Mouse (Mus musculus): ENCODE results near the gene Tmem259. TPM values are rescaled to one million over a fixed set of nuclear protein-coding genes. Genes with fewer than 3 reads are reported as not detected.

Tmem259 gene
- 16.8 and 16.9 TPM in 2 replicates for polyA plus RNA-seq (2015; fragmentation: Nextera tagmentation; extraction: Ambion mirVana)

GRCm38 (mm10) chr10:79984195-79984816, at the start of gene Tmem259:
TSS of gene Tmem259 (minus strand) at chr10:79984330.

DNA sequence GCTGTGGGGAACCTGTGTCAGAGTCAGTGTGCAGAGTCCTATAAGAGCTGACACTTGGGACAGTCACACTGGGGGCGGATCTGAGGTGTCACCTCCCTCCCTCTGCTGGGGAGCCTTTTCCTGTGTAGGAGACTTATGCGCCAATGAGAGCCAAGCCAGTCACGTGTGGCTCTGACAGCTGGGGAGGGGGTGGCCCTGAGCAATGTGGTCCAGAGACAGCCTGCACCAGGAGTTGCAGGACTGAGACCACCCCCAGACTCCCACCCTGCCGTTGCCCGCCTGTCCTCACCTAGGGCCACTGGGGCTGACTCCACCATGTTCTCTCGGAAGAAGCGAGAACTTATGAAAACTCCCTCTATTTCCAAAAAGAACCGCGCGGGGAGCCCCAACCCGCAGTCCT, 32.4 kb upstream of the Tmem259 start, which contains the start of gene Arhgap45:
Gene Arhgap45 (plus strand): TSS at position 143 of the 400 bp plus-strand sequence.

GRCm38 (mm10) chr10:79996272-79997033, 12.3 kb upstream of the Tmem259 start, which contains the start of gene Abca7:
TSS of gene Abca7 (plus strand) at chr10:79996494.

DNA sequence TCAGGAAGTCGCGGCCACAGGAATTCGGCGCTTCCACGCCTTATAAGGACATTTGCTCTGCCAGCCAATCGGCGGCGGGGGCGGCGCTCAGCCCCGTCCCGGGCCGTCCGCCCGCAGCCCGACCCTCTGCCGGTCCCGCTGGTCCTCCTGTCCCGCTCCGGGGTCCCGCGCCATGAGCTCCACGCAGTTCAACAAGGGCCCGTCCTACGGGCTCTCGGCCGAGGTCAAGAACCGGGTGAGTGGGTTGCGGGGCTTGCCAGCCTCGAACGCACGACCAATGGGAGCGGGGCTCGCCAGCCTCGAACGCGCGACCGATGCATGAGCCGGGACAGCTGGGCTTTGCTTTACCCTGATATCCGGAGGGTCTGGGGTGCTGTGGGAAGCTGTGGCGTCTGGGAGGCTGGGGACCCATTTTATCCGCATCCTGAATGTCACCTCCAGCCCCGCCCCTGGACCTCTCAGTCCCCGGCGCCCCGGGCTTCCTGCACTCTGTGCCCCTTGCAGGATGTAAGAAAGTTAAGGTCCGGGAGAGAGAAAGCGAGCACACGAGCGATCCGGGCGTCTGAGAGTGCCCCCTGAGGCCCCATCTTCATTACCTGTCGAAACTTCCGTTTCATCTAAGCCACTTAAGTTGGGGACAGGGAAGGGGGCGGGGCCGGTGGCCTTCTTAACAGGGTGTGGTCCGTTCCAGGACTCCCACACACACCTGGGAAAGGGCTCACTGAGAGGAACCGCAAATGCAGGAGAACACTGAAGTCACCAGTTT, 4.6 kb upstream of the Tmem259 start, which contains the start of gene Cnn2:
Gene Cnn2 (plus strand): TSS at position 79 of the 766 bp plus-strand sequence.

GRCm38 (mm10) chr10:79970415-79971182, 13.5 kb downstream of the Tmem259 start, which contains the start of gene Grin3b:
TSS of gene Grin3b (plus strand) at chr10:79970715.

DNA sequence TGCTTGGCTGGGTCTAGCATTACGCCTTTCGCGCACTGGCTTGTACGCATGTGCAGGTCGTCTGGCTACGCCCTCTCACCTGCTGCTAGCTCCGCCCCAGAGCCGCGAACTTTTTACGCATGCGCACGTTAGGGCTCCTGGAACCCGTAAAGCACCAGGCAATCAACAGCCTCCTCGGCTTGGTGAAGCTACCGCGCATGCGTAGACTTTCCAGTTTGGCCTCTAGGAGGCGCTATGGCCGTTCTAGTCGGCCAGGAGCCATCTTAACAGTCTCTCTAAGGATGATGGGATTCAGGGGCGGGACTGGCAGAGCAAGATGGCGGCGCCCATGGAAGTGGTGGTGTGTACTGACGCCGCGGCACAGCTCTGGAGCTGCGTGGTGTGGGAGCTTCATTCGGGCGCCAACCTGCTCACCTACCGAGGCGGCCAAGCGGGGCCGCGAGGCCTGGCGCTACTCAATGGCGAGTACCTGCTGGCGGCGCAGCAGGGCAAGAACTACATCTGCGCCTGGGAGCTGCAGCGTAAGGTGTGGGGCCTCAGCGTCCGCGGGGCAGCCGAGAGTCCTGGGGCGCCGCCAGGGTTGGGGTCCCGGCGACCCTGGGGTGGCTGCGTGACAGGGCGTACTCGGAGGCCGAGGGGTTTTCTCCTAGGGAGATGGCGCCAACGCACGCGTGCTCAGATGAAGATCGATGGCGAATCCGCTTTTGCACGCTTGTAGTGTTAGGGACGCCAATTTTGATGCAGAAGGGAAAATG, 24.1 kb downstream of the Tmem259 start, which contains the start of gene Wdr18:
Gene Wdr18 (plus strand): TSS at position 306 of the 755 bp plus-strand sequence.

GRCm38 (mm10) chr10:79926491-79927323, 57.4 kb downstream of the Tmem259 start, which contains the start of gene Arid3a:
TSS of gene Arid3a (plus strand) at chr10:79927043.

Other genes starting within 250 kb of the Tmem259 start
- 15.7 and 18.4 TPM in 2 replicates for gene Polrmt, start 237.7 kb downstream of the Tmem259 start, polyA plus RNA-seq (2015; fragmentation: Nextera tagmentation; extraction: Ambion mirVana)
- 0.28 TPM in 1 of 2 replicates, not detected in the other for gene Fgf22, start 229.3 kb downstream of the Tmem259 start, polyA plus RNA-seq (2015; fragmentation: Nextera tagmentation; extraction: Ambion mirVana)
- 41.4 and 42.3 TPM in 2 replicates for gene Rnf126, start 217.4 kb downstream of the Tmem259 start, polyA plus RNA-seq (2015; fragmentation: Nextera tagmentation; extraction: Ambion mirVana)
- gene Fstl3, start 207.1 kb downstream of the Tmem259 start, polyA plus RNA-seq (2015; fragmentation: Nextera tagmentation; extraction: Ambion mirVana) = 3.3 and 3.6 TPM in 2 replicates
- 9.3 and 15.0 TPM in 2 replicates for gene Prss57, start 193.4 kb downstream of the Tmem259 start, polyA plus RNA-seq (2015; fragmentation: Nextera tagmentation; extraction: Ambion mirVana)
- 16.9 and 22.9 TPM in 2 replicates for gene Palm, start 190.8 kb downstream of the Tmem259 start, polyA plus RNA-seq (2015; fragmentation: Nextera tagmentation; extraction: Ambion mirVana)
- 0.08 and 0.27 TPM in 2 replicates for gene Misp, start 163.3 kb downstream of the Tmem259 start, polyA plus RNA-seq (2015; fragmentation: Nextera tagmentation; extraction: Ambion mirVana)
- gene Ptbp1, start 129.9 kb downstream of the Tmem259 start, polyA plus RNA-seq (2015; fragmentation: Nextera tagmentation; extraction: Ambion mirVana) = 131 and 134 TPM in 2 replicates
- gene Prtn3, start 109.9 kb downstream of the Tmem259 start, polyA plus RNA-seq (2015; fragmentation: Nextera tagmentation; extraction: Ambion mirVana) = 176 and 239 TPM in 2 replicates
- gene Plppr3, start 109.7 kb downstream of the Tmem259 start, polyA plus RNA-seq (2015; fragmentation: Nextera tagmentation; extraction: Ambion mirVana) = 9.7 and 12.6 TPM in 2 replicates
- gene Elane, start 98.1 kb downstream of the Tmem259 start, polyA plus RNA-seq (2015; fragmentation: Nextera tagmentation; extraction: Ambion mirVana) = 219 and 294 TPM in 2 replicates
- not detected in 2 replicates for gene Cfd, start 93.5 kb downstream of the Tmem259 start, polyA plus RNA-seq (2015; fragmentation: Nextera tagmentation; extraction: Ambion mirVana)
- gene Med16, start 75.4 kb downstream of the Tmem259 start, polyA plus RNA-seq (2015; fragmentation: Nextera tagmentation; extraction: Ambion mirVana) = 20.3 and 23.3 TPM in 2 replicates
- gene Gm26602, start 73.5 kb downstream of the Tmem259 start, polyA plus RNA-seq (2015; fragmentation: Nextera tagmentation; extraction: Ambion mirVana) = not detected in 2 replicates
- gene Kiss1r, start 67.4 kb downstream of the Tmem259 start, polyA plus RNA-seq (2015; fragmentation: Nextera tagmentation; extraction: Ambion mirVana) = 0.41 and 0.68 TPM in 2 replicates
- 107 and 121 TPM in 2 replicates for gene R3hdm4, start 63.1 kb downstream of the Tmem259 start, polyA plus RNA-seq (2015; fragmentation: Nextera tagmentation; extraction: Ambion mirVana)
- 6.2 and 8.2 TPM in 2 replicates for gene Arid3a, start 57.3 kb downstream of the Tmem259 start, polyA plus RNA-seq (2015; fragmentation: Nextera tagmentation; extraction: Ambion mirVana)
- 64.8 and 66.8 TPM in 2 replicates for gene Wdr18, start 24.2 kb downstream of the Tmem259 start, polyA plus RNA-seq (2015; fragmentation: Nextera tagmentation; extraction: Ambion mirVana)
- 0.11 TPM in 2 replicates for gene Grin3b, start 13.6 kb downstream of the Tmem259 start, polyA plus RNA-seq (2015; fragmentation: Nextera tagmentation; extraction: Ambion mirVana)
- 98.3 and 121 TPM in 2 replicates for gene Cnn2, start 4.3 kb upstream of the Tmem259 start, polyA plus RNA-seq (2015; fragmentation: Nextera tagmentation; extraction: Ambion mirVana)
- gene Abca7, start 12.2 kb upstream of the Tmem259 start, polyA plus RNA-seq (2015; fragmentation: Nextera tagmentation; extraction: Ambion mirVana) = 8.3 and 8.8 TPM in 2 replicates
- gene Arhgap45, start 32.3 kb upstream of the Tmem259 start, polyA plus RNA-seq (2015; fragmentation: Nextera tagmentation; extraction: Ambion mirVana) = 34.2 and 41.9 TPM in 2 replicates
- 108 and 111 TPM in 2 replicates for gene Polr2e, start 55.5 kb upstream of the Tmem259 start, polyA plus RNA-seq (2015; fragmentation: Nextera tagmentation; extraction: Ambion mirVana)
- gene Gpx4, start 62.8 kb upstream of the Tmem259 start, polyA plus RNA-seq (2015; fragmentation: Nextera tagmentation; extraction: Ambion mirVana) = 650 and 699 TPM in 2 replicates
- 15.9 and 16.2 TPM in 2 replicates for gene Sbno2, start 121.2 kb upstream of the Tmem259 start, polyA plus RNA-seq (2015; fragmentation: Nextera tagmentation; extraction: Ambion mirVana)
- gene Stk11, start 131.5 kb upstream of the Tmem259 start, polyA plus RNA-seq (2015; fragmentation: Nextera tagmentation; extraction: Ambion mirVana) = 27.2 and 28.1 TPM in 2 replicates
- gene Atp5d, start 154.3 kb upstream of the Tmem259 start, polyA plus RNA-seq (2015; fragmentation: Nextera tagmentation; extraction: Ambion mirVana) = 340 and 357 TPM in 2 replicates
- gene Cbarp, start 156.5 kb upstream of the Tmem259 start, polyA plus RNA-seq (2015; fragmentation: Nextera tagmentation; extraction: Ambion mirVana) = 0.64 and 1.0 TPM in 2 replicates
- 6.4 and 8.1 TPM in 2 replicates for gene Midn, start 163.9 kb upstream of the Tmem259 start, polyA plus RNA-seq (2015; fragmentation: Nextera tagmentation; extraction: Ambion mirVana)
- 139 and 157 TPM in 2 replicates for gene Cirbp, start 181.7 kb upstream of the Tmem259 start, polyA plus RNA-seq (2015; fragmentation: Nextera tagmentation; extraction: Ambion mirVana)
- 11.0 and 12.5 TPM in 2 replicates for gene 1600002K03Rik, start 188.6 kb upstream of the Tmem259 start, polyA plus RNA-seq (2015; fragmentation: Nextera tagmentation; extraction: Ambion mirVana)
- 2.0 and 3.0 TPM in 2 replicates for gene Efna2, start 195.2 kb upstream of the Tmem259 start, polyA plus RNA-seq (2015; fragmentation: Nextera tagmentation; extraction: Ambion mirVana)
- gene Mum1, start 242.1 kb upstream of the Tmem259 start, polyA plus RNA-seq (2015; fragmentation: Nextera tagmentation; extraction: Ambion mirVana) = 34.1 and 39.0 TPM in 2 replicates

Data from spleen, postnatal 0 days (tissue).